Mouse (Mus musculus) T-helper 2 cell (primary cell): ENCODE results near the gene Kcnh3.

ENCODE experiments used
- in situ Hi-C: fragments of 300-600 bp; cut with MboI, MseI; formaldehyde crosslinking; loops from one replicate; pipeline ENCODE4 v1.15.1; 2025; ENCODE audit warnings: high pct_unique_total_duplicates

The Kcnh3 gene

GRCm38 (mm10) chr15:99224208-99224911 is at the start of gene Kcnh3:
Gene Kcnh3, plus strand, starts transcription at chr15:99224861.
- in situ Hi-C loops: no loop called here

GRCm38 (mm10) chr15:99179639-99180038 is 45.0 kb upstream of the Kcnh3 start:
- in situ Hi-C loops: no loop called here

GRCm38 (mm10) chr15:99184217-99184914 is 40.3 kb upstream of the Kcnh3 start:
- in situ Hi-C loops: no loop called here

- in situ Hi-C loops: no loop called here
Observed at GRCm38 (mm10) chr15:99194358-99194757, 30.3 kb upstream of the Kcnh3 start.

GRCm38 (mm10) chr15:99195043-99195442 is 29.6 kb upstream of the Kcnh3 start:
- in situ Hi-C loops: no loop called here

- in situ Hi-C loops: no loop called here
Observed at GRCm38 (mm10) chr15:99198761-99199160, 25.9 kb upstream of the Kcnh3 start.

- in situ Hi-C loops: no loop called here
Observed at GRCm38 (mm10) chr15:99205959-99206358, 18.7 kb upstream of the Kcnh3 start.

GRCm38 (mm10) chr15:99213183-99213582 is 11.5 kb upstream of the Kcnh3 start:
- in situ Hi-C loops: no loop called here

GRCm38 (mm10) chr15:99214941-99215340 is 9.7 kb upstream of the Kcnh3 start:
- in situ Hi-C loops: loop anchor here (5.0 kb wide), 2 partner anchors 57 to 78 kb away; no protein-coding TSS in a partner anchor

GRCm38 (mm10) chr15:99215741-99216463 is 8.8 kb upstream of the Kcnh3 start:
- in situ Hi-C loops: loop anchor here (5.0 kb wide), 2 partner anchors 56 to 79 kb away; no protein-coding TSS in a partner anchor

- in situ Hi-C loops: loop anchor here (5.0 kb wide), 2 partner anchors 55 to 80 kb away; no protein-coding TSS in a partner anchor
Observed at GRCm38 (mm10) chr15:99217630-99218029, 7.0 kb upstream of the Kcnh3 start.

GRCm38 (mm10) chr15:99221315-99221952 is 3.2 kb upstream of the Kcnh3 start:
- in situ Hi-C loops: no loop called here

- in situ Hi-C loops: no loop called here
Observed at GRCm38 (mm10) chr15:99222794-99223584, 1.7 kb upstream of the Kcnh3 start.

- in situ Hi-C loops: no loop called here
Observed at GRCm38 (mm10) chr15:99223585-99224207, 965 bp upstream of the Kcnh3 start.

GRCm38 (mm10) chr15:99225081-99225810 is 585 bp downstream of the Kcnh3 start:
- in situ Hi-C loops: loop anchor here (25.0 kb wide), 1 partner anchor 663 kb away; the partner anchor contains the start of genes 4930415O20Rik and Ccnt1

- in situ Hi-C loops: loop anchor here (25.0 kb wide), 1 partner anchor 664 kb away; the partner anchor contains the start of genes 4930415O20Rik and Ccnt1
Observed at GRCm38 (mm10) chr15:99226090-99226489, 1.4 kb downstream of the Kcnh3 start.

- in situ Hi-C loops: loop anchor here (25.0 kb wide), 1 partner anchor 670 kb away; the partner anchor contains the start of genes 4930415O20Rik and Ccnt1
Observed at GRCm38 (mm10) chr15:99231998-99232397, 7.3 kb downstream of the Kcnh3 start.

GRCm38 (mm10) chr15:99233719-99234118 is 9.1 kb downstream of the Kcnh3 start:
- in situ Hi-C loops: loop anchor here (25.0 kb wide), 1 partner anchor 671 kb away; the partner anchor contains the start of genes 4930415O20Rik and Ccnt1

GRCm38 (mm10) chr15:99234326-99235010 is 9.8 kb downstream of the Kcnh3 start:
- in situ Hi-C loops: loop anchor here (25.0 kb wide), 1 partner anchor 672 kb away; the partner anchor contains the start of genes 4930415O20Rik and Ccnt1
